Mouse (Mus musculus) cerebellum, adult 2 months (tissue): ENCODE data around the gene Ret.

Source experiments
- CTCF ChIP-seq: fragments of 200-500 bp; IDR thresholded peaks from 2 replicates; pipeline ENCODE4 v1.5.1; 2011; ENCODE audit warnings: low read depth, mild to moderate bottlenecking, control low read depth, low read length, moderate library complexity, borderline replicate concordance; ENCODE audit not compliant: insufficient read depth
- POLR2A ChIP-seq: fragments of 200-500 bp; IDR thresholded peaks from 2 replicates; pipeline ENCODE4 v1.6.1; 2011; ENCODE audit warnings: low read length, control low read depth, borderline replicate concordance; ENCODE audit not compliant: insufficient read depth

DNA sequence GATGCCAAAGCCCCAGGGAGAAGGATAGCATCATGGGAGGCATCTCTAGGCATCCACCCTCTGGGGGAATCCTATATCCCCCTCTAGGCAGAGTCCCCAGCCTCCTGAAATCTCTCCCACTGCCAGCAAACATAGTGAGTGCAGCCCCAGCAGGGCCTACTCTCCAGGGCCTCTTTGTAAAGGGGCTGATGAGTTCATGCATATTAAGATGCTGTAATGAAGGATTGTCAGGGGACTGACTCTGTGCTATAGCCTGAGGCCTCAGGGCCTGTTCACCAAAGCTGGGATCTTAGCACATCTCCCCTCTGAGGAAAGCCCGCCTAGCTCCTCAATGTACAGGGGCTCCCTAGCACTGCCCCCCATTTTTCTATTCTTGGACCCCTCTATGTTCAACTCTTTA lies 6.6 kb upstream of the Ret start:
- TF ChIP-seq POLR2A (no peak), CTCF (no peak)
